Mouse (Mus musculus): ENCODE measurements around the gene Mta2.

Mta2 gene

DNA sequence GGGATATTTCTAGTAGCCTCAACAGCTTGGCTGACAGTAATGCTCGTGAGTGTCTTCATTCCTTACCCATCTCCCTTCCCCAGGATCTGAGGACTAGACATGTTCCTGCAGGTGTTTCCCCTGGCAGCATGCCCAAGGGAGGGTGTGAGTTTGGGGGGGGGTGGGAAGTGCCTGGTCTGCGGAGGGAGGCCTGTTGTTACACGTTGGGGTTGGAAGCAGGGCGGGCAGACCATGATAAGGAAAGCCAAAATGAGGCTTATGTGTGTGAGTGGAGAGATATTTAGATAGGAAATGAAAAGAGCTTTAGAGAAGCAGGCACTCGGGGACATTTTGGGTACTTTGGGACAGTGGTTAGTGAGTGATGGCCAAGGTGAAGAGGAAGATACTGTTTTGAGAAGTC lies 2.4 kb downstream of the Mta2 start:
- no peak for DNase-seq (ENCODE audit: low read depth, low spot score)
- Histone ChIP-seq H3K27me3 (ENCODE audit: control insufficient read depth, insufficient read depth, low read length, poor library complexity, severe bottlenecking) (no peaks in the 10 kb centered on the region), H3K36me3 (ENCODE audit: control insufficient read depth, insufficient read depth, low read length, poor library complexity, severe bottlenecking) (peaks cover 19% of the 10 kb centered on the region)

- Histone ChIP-seq H3K36me3 (ENCODE audit: control insufficient read depth, insufficient read depth, low read length, poor library complexity, severe bottlenecking) (peaks cover 19% of the 10 kb centered on the region), H3K27me3 (ENCODE audit: control insufficient read depth, insufficient read depth, low read length, poor library complexity, severe bottlenecking) (no peaks in the 10 kb centered on the region)
- DNase-seq (ENCODE audit: low read depth, low spot score), result peak; percentile 48
Measured at GRCm38 (mm10) chr19:8944750-8945149, 3.1 kb downstream of the Mta2 start.

DNA sequence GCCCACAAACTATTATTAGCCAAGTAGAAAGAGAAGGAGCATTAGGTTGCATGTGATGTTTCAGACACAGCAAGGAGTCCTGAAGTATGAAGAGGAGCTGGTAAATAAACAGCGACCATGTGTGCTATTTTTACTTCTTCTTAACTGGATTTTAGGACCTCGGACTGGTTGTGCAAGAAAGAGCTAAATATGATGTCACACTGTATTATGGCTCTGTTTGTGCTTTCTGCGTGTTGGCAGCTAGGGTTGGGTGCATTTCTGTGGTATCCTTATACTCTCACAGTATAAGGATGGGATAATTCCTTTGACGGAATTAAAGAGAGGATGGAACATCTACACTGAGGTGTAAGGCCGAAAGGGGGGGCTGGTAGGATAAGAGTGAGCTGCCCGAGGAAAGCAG lies 3.6 kb downstream of the Mta2 start:
- Histone ChIP-seq H3K27me3 (ENCODE audit: control insufficient read depth, insufficient read depth, low read length, poor library complexity, severe bottlenecking) (no peaks in the 10 kb centered on the region), H3K36me3 (ENCODE audit: control insufficient read depth, insufficient read depth, low read length, poor library complexity, severe bottlenecking) (peaks cover 19% of the 10 kb centered on the region)
- no peak for DNase-seq (ENCODE audit: low read depth, low spot score)

DNA sequence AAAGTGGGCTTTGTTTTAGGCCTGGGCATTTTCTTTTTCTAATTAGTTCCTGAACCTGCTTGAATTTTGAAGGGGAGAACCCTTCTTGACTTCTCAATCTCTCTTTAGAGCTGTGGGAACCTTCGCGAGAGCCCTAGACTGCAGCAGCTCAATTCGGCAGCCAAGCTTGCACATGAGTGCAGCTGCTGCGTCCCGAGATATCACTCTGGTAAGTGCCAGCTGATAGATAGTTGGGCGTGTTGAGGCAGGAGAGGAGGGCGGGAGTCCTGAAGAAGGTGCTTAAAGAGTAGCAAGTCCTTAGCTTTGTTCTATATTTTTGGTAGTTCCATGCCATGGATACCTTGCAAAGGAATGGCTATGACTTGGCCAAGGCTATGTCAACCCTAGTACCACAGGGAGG lies 5.3 kb downstream of the Mta2 start:
- no peaks in the 10 kb centered on the region for H3K27me3 ChIP-seq (ENCODE audit: control insufficient read depth, insufficient read depth, low read length, poor library complexity, severe bottlenecking)
- peaks cover 32% of the 10 kb centered on the region for H3K36me3 ChIP-seq (ENCODE audit: control insufficient read depth, insufficient read depth, low read length, poor library complexity, severe bottlenecking)
- DNase-seq (ENCODE audit: low read depth, low spot score), result no peak

DNA sequence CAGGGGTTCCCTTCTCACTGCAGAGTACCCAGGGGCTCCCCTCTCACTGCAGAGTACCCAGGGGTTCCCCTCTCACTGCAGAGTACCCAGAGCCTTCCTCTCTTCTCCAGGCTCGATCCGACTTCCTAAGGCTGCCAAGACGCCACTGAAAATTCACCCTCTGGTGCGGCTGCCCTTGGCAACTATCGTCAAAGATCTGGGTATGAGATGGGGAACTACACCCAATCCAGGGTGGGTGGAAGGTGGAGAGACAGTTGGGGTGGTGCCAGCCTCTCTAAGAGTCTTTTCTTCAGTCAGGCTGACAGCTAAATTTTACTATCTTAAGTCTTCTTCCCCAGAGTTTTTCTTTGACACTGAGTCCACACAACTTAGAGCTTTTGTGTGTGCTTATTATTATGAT lies 8.5 kb downstream of the Mta2 start:
- no peaks in the 10 kb centered on the region for H3K27me3 ChIP-seq (ENCODE audit: control insufficient read depth, insufficient read depth, low read length, poor library complexity, severe bottlenecking)
- no peak for DNase-seq (ENCODE audit: low read depth, low spot score)
- H3K36me3 ChIP-seq (ENCODE audit: control insufficient read depth, insufficient read depth, low read length, poor library complexity, severe bottlenecking), result peaks cover 28% of the 10 kb centered on the region

DNA sequence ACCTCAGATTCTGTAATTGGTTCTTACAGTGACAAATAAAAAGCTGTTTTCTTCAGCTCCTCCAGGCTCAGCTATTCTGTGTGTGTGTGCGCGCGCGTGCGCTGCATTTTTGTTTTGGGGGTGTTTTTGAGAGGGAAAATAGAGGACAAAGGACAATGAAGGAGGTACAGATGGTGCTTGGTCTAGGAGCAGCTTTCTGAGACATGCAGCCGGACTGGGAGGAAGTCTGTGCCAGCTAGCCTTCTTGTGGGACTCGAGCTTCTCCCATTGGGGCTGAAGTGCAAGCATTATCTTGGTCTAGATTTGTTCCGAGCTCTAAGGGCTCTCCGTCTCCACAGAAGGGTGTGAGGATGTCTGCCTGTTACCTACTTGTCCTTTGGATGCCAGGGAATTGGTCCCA lies 10.6 kb downstream of the Mta2 start:
- Histone ChIP-seq H3K27me3 (ENCODE audit: control insufficient read depth, insufficient read depth, low read length, poor library complexity, severe bottlenecking) (no peaks in the 10 kb centered on the region), H3K36me3 (ENCODE audit: control insufficient read depth, insufficient read depth, low read length, poor library complexity, severe bottlenecking) (peaks cover 25% of the 10 kb centered on the region)
- no peak for DNase-seq (ENCODE audit: low read depth, low spot score)

DNA sequence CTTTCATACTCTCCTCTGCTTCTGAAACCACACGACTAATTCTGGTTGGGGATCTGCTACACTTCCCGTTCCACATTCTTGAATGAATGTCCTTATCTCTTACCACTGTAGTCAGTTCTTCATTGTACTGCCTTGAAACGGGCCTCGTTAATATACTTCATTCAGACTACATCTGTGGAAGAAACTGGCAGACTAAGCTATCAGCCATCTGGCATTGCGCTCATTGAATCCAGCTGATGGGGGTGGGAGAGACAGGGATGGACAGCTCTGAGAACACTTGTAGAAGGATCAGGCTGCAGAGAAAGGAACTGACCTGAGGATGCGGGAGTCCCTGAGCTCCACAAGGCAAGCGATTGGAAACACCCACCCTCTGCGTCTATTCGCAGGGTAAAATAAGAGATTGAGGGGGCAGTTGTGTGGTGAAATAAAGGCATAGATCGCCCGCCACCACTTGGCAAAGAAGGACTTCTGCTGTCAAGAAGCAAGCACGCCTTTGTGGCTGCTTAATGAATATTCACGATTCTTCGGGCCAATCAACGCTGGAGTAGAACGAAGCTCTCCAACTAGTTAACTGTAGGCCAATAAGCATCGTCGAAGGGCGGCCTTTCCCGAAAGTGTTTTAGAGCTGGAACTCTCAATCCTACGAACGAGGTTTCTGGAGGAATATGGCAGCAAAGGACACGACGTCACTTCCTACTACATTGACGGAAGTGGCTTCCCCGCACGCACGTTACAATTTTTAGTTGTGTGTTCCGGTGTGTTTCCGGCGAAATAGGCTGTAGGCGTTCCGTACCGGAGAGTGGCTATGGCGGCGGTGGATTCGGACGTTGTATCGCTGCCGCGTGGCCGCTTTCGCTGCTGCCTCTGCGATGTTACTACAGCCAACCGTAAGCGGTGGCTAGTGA lies 11.7 kb downstream of the Mta2 start, which contains the start of gene Tut1:
Tut1 (plus strand) TSS at position 713 of the 905 bp plus-strand sequence.
- H3K36me3 ChIP-seq (ENCODE audit: control insufficient read depth, insufficient read depth, low read length, poor library complexity, severe bottlenecking), result peaks cover 19% of the 10 kb centered on the region
- peak; percentile 97 for DNase-seq (ENCODE audit: low read depth, low spot score)
- no peaks in the 10 kb centered on the region for H3K27me3 ChIP-seq (ENCODE audit: control insufficient read depth, insufficient read depth, low read length, poor library complexity, severe bottlenecking)

GRCm38 (mm10) chr19:8954171-8954570 lies 12.5 kb downstream of the Mta2 start:
- peak; percentile 19 for DNase-seq (ENCODE audit: low read depth, low spot score)
- H3K27me3 ChIP-seq (ENCODE audit: control insufficient read depth, insufficient read depth, low read length, poor library complexity, severe bottlenecking), result no peaks in the 10 kb centered on the region
- H3K36me3 ChIP-seq (ENCODE audit: control insufficient read depth, insufficient read depth, low read length, poor library complexity, severe bottlenecking), result peaks cover 22% of the 10 kb centered on the region

GRCm38 (mm10) chr19:8962256-8962655 lies 20.6 kb downstream of the Mta2 start:
- no peaks in the 10 kb centered on the region for H3K27me3 ChIP-seq (ENCODE audit: control insufficient read depth, insufficient read depth, low read length, poor library complexity, severe bottlenecking)
- DNase-seq (ENCODE audit: low read depth, low spot score), result no peak
- H3K36me3 ChIP-seq (ENCODE audit: control insufficient read depth, insufficient read depth, low read length, poor library complexity, severe bottlenecking), result peaks cover 16% of the 10 kb centered on the region

- no peak for DNase-seq (ENCODE audit: low read depth, low spot score)
- Histone ChIP-seq H3K27me3 (ENCODE audit: control insufficient read depth, insufficient read depth, low read length, poor library complexity, severe bottlenecking) (no peaks in the 10 kb centered on the region), H3K36me3 (ENCODE audit: control insufficient read depth, insufficient read depth, low read length, poor library complexity, severe bottlenecking) (peaks cover 16% of the 10 kb centered on the region)
Measured at GRCm38 (mm10) chr19:8965075-8965474, 23.4 kb downstream of the Mta2 start.

- H3K27me3 ChIP-seq (ENCODE audit: control insufficient read depth, insufficient read depth, low read length, poor library complexity, severe bottlenecking), result no peaks in the 10 kb centered on the region
- H3K36me3 ChIP-seq (ENCODE audit: control insufficient read depth, insufficient read depth, low read length, poor library complexity, severe bottlenecking), result peaks cover 17% of the 10 kb centered on the region
- DNase-seq (ENCODE audit: low read depth, low spot score), result no peak
Measured at GRCm38 (mm10) chr19:8965771-8966170, 24.1 kb downstream of the Mta2 start.

DNA sequence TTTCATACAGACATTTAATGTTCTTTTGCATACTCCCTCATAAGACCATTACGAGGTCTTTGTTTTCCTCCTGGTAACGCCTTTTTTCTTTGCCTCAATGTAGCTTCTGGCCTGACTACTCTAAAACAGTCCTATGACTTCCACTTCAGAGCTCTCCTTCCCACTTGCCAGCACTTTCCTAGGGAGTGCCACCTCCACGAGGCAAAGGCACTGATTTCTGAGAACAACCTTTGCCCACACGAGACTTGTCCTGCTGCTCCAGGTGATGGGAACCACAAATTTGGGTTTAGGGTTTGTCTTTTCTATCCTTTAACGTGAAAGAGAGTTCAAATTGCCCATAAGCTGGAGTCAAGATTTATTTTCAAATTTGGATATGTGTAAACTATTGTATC lies 24.5 kb downstream of the Mta2 start:
- Histone ChIP-seq H3K27me3 (ENCODE audit: control insufficient read depth, insufficient read depth, low read length, poor library complexity, severe bottlenecking) (no peaks in the 10 kb centered on the region), H3K36me3 (ENCODE audit: control insufficient read depth, insufficient read depth, low read length, poor library complexity, severe bottlenecking) (peaks cover 18% of the 10 kb centered on the region)
- no peak for DNase-seq (ENCODE audit: low read depth, low spot score)

DNA sequence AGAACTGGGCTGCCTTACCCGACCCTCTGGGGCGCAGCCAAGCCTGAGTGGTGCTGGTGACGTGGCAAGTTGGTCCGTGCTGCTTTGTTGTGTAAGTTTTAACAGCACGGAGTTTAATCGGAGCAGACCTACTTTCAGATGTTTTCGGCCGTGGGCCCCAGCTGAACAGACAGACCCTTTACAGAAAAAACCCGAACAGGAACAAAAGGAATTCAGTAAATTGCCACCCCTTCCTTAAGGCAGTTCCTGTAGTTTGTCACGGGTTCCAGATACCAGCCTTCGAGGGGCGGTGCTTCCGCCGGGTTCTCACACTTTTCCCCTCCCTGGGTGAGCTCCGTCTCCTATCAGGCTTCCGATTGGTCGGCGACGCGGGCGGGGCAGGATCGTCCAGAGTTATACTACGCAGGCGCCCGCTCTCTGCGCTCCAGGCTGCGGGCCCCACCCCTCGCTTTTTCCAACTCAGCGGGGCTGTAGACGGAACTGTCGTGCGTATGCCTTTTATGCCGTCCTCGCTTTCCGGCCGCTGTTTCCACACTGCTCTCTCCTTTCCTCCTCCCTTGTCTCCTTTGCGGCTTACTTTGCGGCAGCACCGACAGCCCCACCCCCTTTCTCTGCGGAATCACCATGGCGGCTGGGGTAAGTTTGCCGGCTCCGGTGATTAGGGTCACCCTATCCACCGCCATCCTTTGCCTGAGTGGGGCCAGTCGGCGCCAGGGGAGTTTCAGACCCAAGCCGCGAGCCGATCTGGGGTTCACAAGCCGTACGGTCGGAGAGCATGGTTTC lies 25.1 kb downstream of the Mta2 start, which contains the start of gene Eef1g:
Eef1g (plus strand) TSS at position 452 of the 783 bp plus-strand sequence.
- DNase-seq (ENCODE audit: low read depth, low spot score), result peak; percentile 99
- Histone ChIP-seq H3K36me3 (ENCODE audit: control insufficient read depth, insufficient read depth, low read length, poor library complexity, severe bottlenecking) (peaks cover 22% of the 10 kb centered on the region), H3K27me3 (ENCODE audit: control insufficient read depth, insufficient read depth, low read length, poor library complexity, severe bottlenecking) (no peaks in the 10 kb centered on the region)

GRCm38 (mm10) chr19:8967373-8967743 lies 25.7 kb downstream of the Mta2 start:
- no peak for DNase-seq (ENCODE audit: low read depth, low spot score)
- H3K36me3 ChIP-seq (ENCODE audit: control insufficient read depth, insufficient read depth, low read length, poor library complexity, severe bottlenecking), result peaks cover 26% of the 10 kb centered on the region
- no peaks in the 10 kb centered on the region for H3K27me3 ChIP-seq (ENCODE audit: control insufficient read depth, insufficient read depth, low read length, poor library complexity, severe bottlenecking)

GRCm38 (mm10) chr19:8967893-8968292 lies 26.2 kb downstream of the Mta2 start:
- no peak for DNase-seq (ENCODE audit: low read depth, low spot score)
- Histone ChIP-seq H3K36me3 (ENCODE audit: control insufficient read depth, insufficient read depth, low read length, poor library complexity, severe bottlenecking) (peaks cover 27% of the 10 kb centered on the region), H3K27me3 (ENCODE audit: control insufficient read depth, insufficient read depth, low read length, poor library complexity, severe bottlenecking) (no peaks in the 10 kb centered on the region)
